13 mouse cellular contexts compared by ENCODE assay signal in genomic region chr1:138021962-138022917, GRCm38 (mm10).
DNase-seq lines count a peak whose midpoint lies in the region; ATAC-seq and TF ChIP-seq lines count a peak whose summit lies in the region.
"Had no signal": no experiment of that assay in that cellular context is flagged by ENCODE, and none has a peak within 500 bp of the region (broad histone marks: within the 10 kb centered on the region; RNA-seq: fewer than 3 reads in every experiment).

No protein-coding gene starts in this region.

- H3K4me3 ChIP-seq in neural tube, embryonic 15.5 days (replicated peaks): no peak overlapping the region
- no peak overlapping the region for H3K4me3 ChIP-seq in forebrain, embryonic 12.5 days (replicated peaks)
- H3K4me3 ChIP-seq in limb, embryonic 12.5 days (replicated peaks): no peak overlapping the region
- no peak overlapping the region for H3K4me3 ChIP-seq in olfactory bulb, adult 2 months (ENCODE audit: insufficient read depth, low read depth, low read length)
- H3K4me3 ChIP-seq in heart, embryonic 11.5 days (ENCODE audit: low read depth, low read length): no peak overlapping the region
- H3K4me3 ChIP-seq: megakaryocyte, embryonic 14.5 days had no signal

- peaks cover 11% of the 10 kb centered on the region; the same call in 1 of the 2 replicates for H3K4me1 ChIP-seq in neural tube, embryonic 15.5 days
- peaks cover 11% of the 10 kb centered on the region for H3K4me1 ChIP-seq in forebrain, embryonic 12.5 days
- H3K4me1 ChIP-seq in limb, embryonic 12.5 days (replicated peaks): peaks cover 18% of the 10 kb centered on the region; the same call in 1 of the 2 replicates
- 0 out of 2 replicates have a peak, but pooled peaks cover 2% of the 10 kb centered on the region for H3K4me1 ChIP-seq in olfactory bulb, adult 2 months (ENCODE audit: control insufficient read depth, insufficient read depth, low read length)
- H3K4me1 ChIP-seq in heart, embryonic 11.5 days (ENCODE audit: control insufficient read depth, insufficient read depth, low read length): no peaks in the 10 kb centered on the region
- H3K4me1 ChIP-seq: megakaryocyte, embryonic 14.5 days had no signal

- H3K9me3 ChIP-seq in neural tube, embryonic 15.5 days (replicated peaks): no peaks in the 10 kb centered on the region
- H3K9me3 ChIP-seq in forebrain, embryonic 12.5 days: no peaks in the 10 kb centered on the region
- H3K9me3 ChIP-seq in limb, embryonic 12.5 days: no peaks in the 10 kb centered on the region
- H3K9me3 ChIP-seq in heart, embryonic 11.5 days (replicated peaks; ENCODE audit: control insufficient read depth, low read length): no peaks in the 10 kb centered on the region
- H3K9me3 ChIP-seq: megakaryocyte, embryonic 14.5 days had no signal

- no peak for TF ChIP-seq POLR2A in olfactory bulb, adult 2 months (IDR thresholded peaks at IDR 0.05; ENCODE audit: insufficient read depth, low read depth, low read length)

- no peak overlapping the region; the same call in 1 of the 2 replicates for H3K4me2 ChIP-seq in neural tube, embryonic 15.5 days
- H3K4me2 ChIP-seq in forebrain, embryonic 12.5 days: peak overlapping the region; percentile 15; the same call in 1 of the 2 replicates
- 0 out of 2 replicates have a peak overlapping the region, but pooled peaks have one; percentile 1 for H3K4me2 ChIP-seq in limb, embryonic 12.5 days
- no peak overlapping the region for H3K4me2 ChIP-seq in heart, embryonic 11.5 days

- no peak overlapping the region for H3K27ac ChIP-seq in neural tube, embryonic 15.5 days (replicated peaks)
- H3K27ac ChIP-seq in forebrain, embryonic 12.5 days: peak overlapping the region; percentile 38; the same call in 1 of the 2 replicates
- H3K27ac ChIP-seq in limb, embryonic 12.5 days: peak overlapping the region; percentile 47; the same call in 1 of the 2 replicates
- H3K27ac ChIP-seq in olfactory bulb, adult 2 months (ENCODE audit: insufficient read depth, low read depth, low read length): peak overlapping the region; percentile 75; the same call in 1 of the 2 replicates
- no peak overlapping the region for H3K27ac ChIP-seq in heart, embryonic 11.5 days (ENCODE audit: low read depth, low read length)

- peak; percentile 28 for DNase-seq in neural tube, embryonic 10.5 days (ENCODE audit: extremely low spot score, low spot score)
- no peak for DNase-seq in cerebellum, postnatal 25 days
- DNase-seq in lung, adult 18-20 months: no peak
- DNase-seq: adrenal gland, postnatal 10 days; gastrocnemius, postnatal 14 days; lung, adult 2 months; thymus, adult 18-20 months had no signal

- ATAC-seq in neural tube, embryonic 15.5 days (ENCODE audit: low FRiP score): no peak
- peak; percentile 75 for ATAC-seq in forebrain, embryonic 12.5 days (ENCODE audit: low FRiP score)
- ATAC-seq in limb, embryonic 12.5 days (ENCODE audit: insufficient number of reproducible peaks, insufficient read depth, low FRiP score, low TSS enrichment, low read depth): peak; percentile 73; the same call in 1 of the 2 replicates
- no peak for ATAC-seq in heart, embryonic 11.5 days (replicated peaks; ENCODE audit: insufficient number of reproducible peaks, low FRiP score, low TSS enrichment)

- no peaks in the 10 kb centered on the region for H3K27me3 ChIP-seq in neural tube, embryonic 15.5 days (replicated peaks)
- no peaks in the 10 kb centered on the region for H3K27me3 ChIP-seq in forebrain, embryonic 12.5 days
- H3K27me3 ChIP-seq in limb, embryonic 12.5 days: no peaks in the 10 kb centered on the region
- no peaks in the 10 kb centered on the region for H3K27me3 ChIP-seq in heart, embryonic 11.5 days (ENCODE audit: control insufficient read depth, insufficient read depth, low read length)
- H3K27me3 ChIP-seq: megakaryocyte, embryonic 14.5 days had no signal

- no peak for TF ChIP-seq CTCF in olfactory bulb, adult 2 months (IDR thresholded peaks at IDR 0.05; ENCODE audit: insufficient read depth, low read depth, low read length)

- no peaks in the 10 kb centered on the region for H3K36me3 ChIP-seq in neural tube, embryonic 15.5 days
- no peaks in the 10 kb centered on the region for H3K36me3 ChIP-seq in forebrain, embryonic 12.5 days (replicated peaks)
- H3K36me3 ChIP-seq in limb, embryonic 12.5 days: no peaks in the 10 kb centered on the region
- no peaks in the 10 kb centered on the region for H3K36me3 ChIP-seq in heart, embryonic 11.5 days (ENCODE audit: control insufficient read depth, insufficient read depth, low read length)

- H3K9ac ChIP-seq in neural tube, embryonic 15.5 days (replicated peaks): no peak overlapping the region
- H3K9ac ChIP-seq in forebrain, embryonic 12.5 days: no peak overlapping the region
- H3K9ac ChIP-seq in limb, embryonic 12.5 days (replicated peaks): no peak overlapping the region
- no peak overlapping the region for H3K9ac ChIP-seq in heart, embryonic 11.5 days (ENCODE audit: low read depth, low read length)

- WGBS in neural tube, embryonic 15.5 days: 16% methylated on average over 11 of the region's 11 CpGs
- WGBS in forebrain, embryonic 12.5 days: 33% methylated on average over 11 of the region's 11 CpGs
- WGBS in limb, embryonic 12.5 days: 36% methylated on average over 11 of the region's 11 CpGs
- WGBS in olfactory bulb, adult 2 months: 27% methylated on average over 11 of the region's 11 CpGs
- WGBS in heart, embryonic 11.5 days (ENCODE audit: insufficient replicate concordance): 66% methylated on average over 11 of the region's 11 CpGs

Comparison
In these comparisons a context has a peak if more than half of its experiments do, and no peak if none do; other contexts are left out.
1. ATAC-seq: peak in forebrain, embryonic 12.5 days (single experiment) and limb, embryonic 12.5 days (single experiment); none in neural tube, embryonic 15.5 days (single experiment) and heart, embryonic 11.5 days (single experiment).
2. H3K27ac ChIP-seq: peak in forebrain, embryonic 12.5 days (single experiment), limb, embryonic 12.5 days (single experiment) and olfactory bulb, adult 2 months (single experiment); none in neural tube, embryonic 15.5 days (single experiment) and heart, embryonic 11.5 days (single experiment).
3. H3K4me2 ChIP-seq: peak in forebrain, embryonic 12.5 days (single experiment) and limb, embryonic 12.5 days (single experiment); none in neural tube, embryonic 15.5 days (single experiment) and heart, embryonic 11.5 days (single experiment).